Mouse (Mus musculus) heart, postnatal 36 days (tissue): ENCODE data around the gene 9530077C05Rik. TPM values are rescaled to one million over a fixed set of nuclear protein-coding genes. Genes with fewer than 3 reads are reported as not detected.
"Not testable (repeated sequence)": the region's sequence is repeated elsewhere in the genome, so short reads cannot be mapped to it uniquely, and the experiment has no call there.

Experiments
- DNase-seq, 2 experiments: peaks; one replicate each; pipeline ENCODE4 v3.0.0; 2021 to 2022
- intact Hi-C: fragments of 180-260 bp; cut with DNase I; formaldehyde crosslinking; loops from one replicate; pipeline ENCODE4 v1.15.1; 2025
- total RNA-seq, 2 experiments: library from RNA; stranded (reverse); gene quantifications; 2 replicates each; pipeline ENCODE4 v1.2.3; 2021

Gene 9530077C05Rik
- under 1 TPM; 0.47 to 0.57 TPM for total RNA-seq

DNA sequence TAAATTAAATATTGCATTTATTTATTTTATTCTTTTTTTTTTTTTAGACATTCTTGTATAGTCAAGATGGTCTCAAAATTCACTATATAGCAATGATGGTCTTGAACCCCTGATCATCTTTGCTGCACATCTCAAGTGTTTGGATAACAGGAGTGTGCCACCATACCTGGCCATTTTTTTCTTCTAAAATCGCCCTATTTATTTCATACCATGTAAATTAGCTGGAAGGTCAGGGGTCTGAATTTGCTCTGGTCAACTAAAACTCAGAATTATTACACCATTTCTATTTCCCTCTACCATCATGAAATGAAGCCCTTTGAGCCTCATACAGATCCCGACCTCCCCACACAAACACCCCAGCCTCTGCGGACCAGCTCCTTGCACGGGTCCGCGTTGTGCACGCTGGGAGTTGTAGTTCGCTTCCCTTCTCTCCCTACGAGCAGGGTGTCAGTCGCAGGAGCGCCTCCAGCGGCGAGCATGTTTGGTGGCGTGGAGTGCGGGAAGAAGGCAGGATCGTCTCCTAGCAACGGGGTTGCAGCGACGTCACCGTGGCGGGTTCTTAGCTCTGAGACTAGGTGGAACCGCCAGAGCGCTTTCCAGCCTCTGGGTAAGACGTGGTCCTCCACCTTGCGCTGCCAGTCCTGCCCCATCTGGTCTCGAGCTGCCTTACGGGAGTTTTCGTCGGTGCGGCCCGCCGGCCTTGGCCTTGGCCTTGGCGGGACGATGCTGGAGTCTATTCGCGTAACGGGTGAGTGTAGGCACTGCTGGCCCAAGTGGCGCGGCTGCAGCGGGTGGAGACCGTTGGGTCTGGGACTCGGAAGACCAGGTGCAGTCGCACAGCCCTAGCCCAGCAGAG is at the start of gene 9530077C05Rik:
Gene 9530077C05Rik, plus strand, starts transcription at position 512 of the 856 bp plus-strand sequence.
- intact Hi-C loops: loop anchor here (2.0 kb wide), 2 partner anchors 64 to 186 kb away; partner anchors contain the start of genes Bbs9 and Zfp809
- DNase-seq: peak; percentile 94 to 95

DNA sequence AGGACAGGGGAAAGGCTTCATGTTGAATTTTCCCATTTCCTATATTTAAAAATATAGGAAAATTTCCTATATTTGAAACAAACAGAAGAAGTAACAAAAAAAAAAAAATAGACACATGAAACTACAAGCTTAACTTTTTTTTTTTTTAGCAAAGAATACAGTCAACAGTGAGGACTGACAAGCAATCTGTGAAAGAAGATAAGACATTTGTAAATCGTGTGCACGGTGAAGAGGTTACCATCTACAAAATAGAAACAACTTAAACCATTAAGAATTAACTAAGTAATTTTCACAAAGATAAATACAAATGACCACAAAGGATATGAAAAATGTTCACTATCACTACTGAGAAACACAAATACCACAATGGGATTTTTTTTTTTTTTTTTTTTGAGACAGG is 45.1 kb upstream of the 9530077C05Rik start:
- intact Hi-C loops: no loop called here
- DNase-seq: no peak

DNA sequence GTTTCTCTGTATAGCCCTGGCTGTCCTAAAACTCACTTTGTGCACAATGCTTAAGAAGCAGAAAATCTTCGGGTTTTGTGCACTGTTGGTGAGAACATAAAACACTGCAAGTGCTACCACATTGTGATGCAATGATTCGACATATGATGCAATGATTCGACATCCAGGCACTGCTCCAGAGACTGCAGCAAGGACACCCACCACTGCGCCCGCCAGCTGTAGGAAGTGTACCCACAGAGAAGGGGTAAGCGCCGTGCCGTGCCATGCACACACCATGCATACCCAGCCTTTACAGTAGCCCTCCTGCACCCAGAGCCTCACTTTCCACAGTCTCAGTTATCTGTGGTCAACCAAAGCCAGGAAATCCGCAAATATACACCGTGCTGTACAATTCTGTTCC is 44.7 kb upstream of the 9530077C05Rik start:
- DNase-seq: peak in 1 of 2 experiments; percentile 7
- intact Hi-C loops: no loop called here

DNA sequence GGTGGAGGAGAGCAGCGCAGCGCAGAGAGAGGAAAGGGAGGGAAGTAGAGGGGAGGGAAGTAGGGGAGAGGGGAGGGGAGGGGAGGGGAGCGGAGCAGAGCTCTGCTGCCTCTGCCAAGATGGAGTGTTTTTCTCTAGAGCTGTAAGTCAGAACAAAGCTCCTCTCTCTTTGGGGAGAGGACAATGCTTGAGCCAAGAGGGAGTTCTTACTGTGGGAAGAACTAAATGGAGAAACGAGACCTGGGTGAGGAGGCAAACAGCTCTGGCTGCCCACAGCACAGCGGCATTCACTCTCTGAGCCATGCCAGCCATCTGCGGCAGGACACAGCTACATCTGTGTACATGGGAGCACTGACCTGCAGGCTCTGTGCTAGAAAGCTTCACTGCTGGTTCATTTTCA is 43.3 kb upstream of the 9530077C05Rik start:
- DNase-seq: peak in 1 of 2 experiments; percentile 18
- intact Hi-C loops: no loop called here

DNA sequence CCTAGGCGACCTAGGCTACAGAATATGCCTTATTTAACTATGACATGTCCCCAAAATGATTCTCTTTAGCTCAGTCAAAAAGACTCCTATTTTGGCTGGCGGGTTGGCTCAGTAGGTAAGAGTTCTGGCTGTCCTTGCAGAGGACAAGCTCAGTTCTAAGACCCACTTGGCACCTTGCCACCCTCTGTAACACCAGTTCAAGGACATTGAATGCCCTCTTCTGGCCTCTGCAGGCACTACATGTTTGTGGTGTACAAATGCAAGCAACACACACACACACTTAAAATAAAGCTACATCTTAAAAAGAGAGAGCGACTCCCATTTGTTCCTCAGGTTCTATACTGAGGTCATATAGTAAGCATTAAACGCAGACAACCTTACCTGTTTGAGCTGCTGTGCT is 38.6 kb upstream of the 9530077C05Rik start:
- intact Hi-C loops: no loop called here
- DNase-seq: no peak

DNA sequence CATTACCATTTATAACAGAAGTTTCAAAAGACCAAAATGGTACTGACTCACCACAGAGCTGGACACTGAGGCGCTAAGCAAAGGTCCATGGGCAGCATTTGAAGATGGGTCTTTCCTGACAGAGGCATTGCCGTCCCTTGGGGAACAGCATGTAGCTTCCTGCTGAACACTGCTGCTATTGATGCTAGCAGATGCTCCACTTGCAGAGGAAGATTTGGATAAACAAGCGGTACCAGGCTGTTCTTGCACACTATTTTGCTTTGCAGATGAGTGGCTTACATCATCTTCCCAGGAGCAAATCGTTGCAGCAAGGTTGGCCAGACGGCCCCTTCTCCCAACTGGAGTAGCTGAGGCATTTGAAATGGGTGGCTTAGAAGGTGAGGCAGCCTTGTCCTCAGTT is 35.2 kb upstream of the 9530077C05Rik start:
- no peak for DNase-seq
- intact Hi-C loops: no loop called here

DNA sequence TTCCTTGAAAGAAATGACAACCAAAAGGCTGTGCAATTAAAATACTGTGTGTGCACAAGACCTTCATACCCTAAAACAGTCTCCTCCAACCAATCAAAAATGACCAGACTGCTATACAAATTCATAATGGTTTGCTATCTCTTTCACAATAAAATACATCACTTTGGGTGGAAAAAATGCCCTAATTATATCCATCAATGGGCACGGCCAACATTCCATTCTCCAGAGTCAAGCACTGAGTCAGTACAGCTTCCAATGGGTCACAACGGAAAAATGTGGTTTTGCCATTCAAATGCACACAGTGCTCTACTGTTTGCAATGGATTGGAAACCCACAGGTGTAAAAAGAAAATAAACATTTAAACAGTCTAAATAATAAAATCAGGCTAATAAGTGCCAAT is 25.4 kb upstream of the 9530077C05Rik start:
- DNase-seq: no peak
- intact Hi-C loops: loop anchor here (5.0 kb wide), 2 partner anchors 59 to 154 kb away; no protein-coding TSS in a partner anchor

DNA sequence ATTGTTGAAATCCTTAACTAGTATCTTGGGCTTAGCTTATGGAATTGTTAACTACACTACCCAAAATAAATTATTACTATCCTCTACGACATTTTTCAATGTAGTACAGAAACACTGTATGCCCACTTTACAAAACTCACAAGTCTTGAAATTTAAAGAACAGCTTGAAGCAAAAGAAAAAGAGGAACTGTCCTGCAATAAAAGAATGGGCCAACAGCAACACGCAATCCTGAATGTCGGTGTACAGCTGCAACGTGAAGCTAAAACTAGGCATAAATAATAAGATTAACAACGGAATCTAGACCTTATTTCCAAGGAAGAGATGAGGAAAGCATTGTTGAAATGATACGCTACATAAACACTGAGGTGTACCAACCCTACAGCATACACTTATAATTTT is 23.4 kb upstream of the 9530077C05Rik start:
- intact Hi-C loops: loop anchor here (2.0 to 5.0 kb wide), 3 partner anchors 21 to 156 kb away; no protein-coding TSS in a partner anchor
- DNase-seq: no peak

DNA sequence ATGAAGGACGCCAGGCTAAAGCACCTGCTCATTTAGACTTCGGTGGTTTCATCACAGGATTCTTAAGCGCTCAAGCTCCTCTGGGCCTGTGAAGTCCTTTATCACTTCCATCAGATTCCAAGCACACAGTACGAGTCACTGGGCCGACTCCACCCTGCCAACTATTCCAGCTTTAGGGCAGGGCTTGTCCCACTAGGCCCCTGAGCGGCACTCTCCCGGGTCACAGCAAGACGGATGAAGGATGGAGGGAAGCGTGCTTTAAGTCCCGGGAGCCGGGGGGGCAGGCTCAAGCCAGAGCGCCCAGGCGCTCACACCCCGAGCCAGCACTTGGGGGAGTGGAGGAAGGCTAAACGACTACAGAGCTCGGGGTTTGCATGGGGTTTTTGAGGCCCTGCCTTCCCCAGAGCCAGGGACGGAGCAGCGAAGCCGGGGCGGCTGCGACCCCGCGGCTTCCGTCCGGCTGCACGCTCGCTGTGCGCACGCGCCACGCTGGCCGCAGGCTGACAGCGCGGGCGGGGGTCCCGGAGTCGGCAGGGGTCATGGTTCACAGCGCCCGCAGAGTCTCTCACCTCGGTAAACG is 22.8 kb upstream of the 9530077C05Rik start:
- intact Hi-C loops: loop anchor here (2.0 to 5.0 kb wide), 3 partner anchors 20 to 156 kb away; no protein-coding TSS in a partner anchor
- DNase-seq: peak; percentile 18 to 19

DNA sequence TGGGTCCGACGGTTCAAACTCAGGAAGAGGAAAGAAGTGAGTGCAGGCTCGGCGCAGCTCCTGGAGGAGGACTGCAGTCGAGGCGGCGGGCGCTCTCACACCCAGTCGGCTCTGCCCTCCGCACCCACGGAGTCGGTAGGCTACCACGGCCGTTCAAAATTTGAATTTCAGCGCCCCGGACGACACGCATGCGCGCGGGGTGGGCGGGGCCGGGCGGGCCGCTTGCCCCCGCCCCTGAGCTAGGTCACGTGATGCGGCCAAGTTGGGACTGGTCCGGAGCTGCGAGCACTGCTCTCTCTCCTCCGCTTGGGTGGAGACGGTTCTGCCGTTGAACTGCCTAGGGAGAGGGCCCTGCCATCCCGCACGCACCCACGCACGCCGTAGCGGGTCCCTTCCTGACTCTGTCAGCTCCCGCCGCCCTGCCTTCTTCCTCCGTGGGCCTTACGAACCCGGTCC is 22.3 kb upstream of the 9530077C05Rik start, which contains the start of gene Anln:
Gene Anln, minus strand, starts transcription at position 168 of the 456 bp plus-strand sequence.
- intact Hi-C loops: loop anchor here (2.0 to 5.0 kb wide), 3 partner anchors 20 to 157 kb away; no protein-coding TSS in a partner anchor

DNA sequence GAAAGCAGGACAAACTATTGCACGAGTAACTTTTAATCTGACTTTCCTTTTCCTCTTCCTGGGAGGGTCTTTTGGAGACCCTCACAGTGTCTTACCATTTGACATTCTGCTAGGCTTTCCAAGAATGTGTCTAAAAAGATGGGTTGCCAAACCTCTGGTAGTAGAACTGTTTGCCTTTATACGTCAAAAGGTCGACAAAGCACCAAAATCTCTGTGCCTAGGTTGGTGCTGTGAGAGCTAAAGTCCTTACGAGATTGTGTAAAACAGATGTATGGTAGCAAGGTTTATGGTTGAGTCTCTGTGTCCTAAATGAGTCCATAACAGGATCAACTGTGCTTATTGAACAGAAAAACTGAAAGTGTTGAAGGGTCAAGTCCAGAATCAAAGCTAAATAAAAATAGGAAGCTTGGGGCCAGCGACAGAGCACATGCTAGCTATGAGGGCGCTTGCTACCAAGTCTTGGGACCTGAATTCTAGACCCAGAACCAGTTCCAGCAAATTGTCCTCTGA is 21.5 kb upstream of the 9530077C05Rik start:
- peak in 1 of 2 experiments; percentile 14 for DNase-seq
- intact Hi-C loops: loop anchor here (2.0 to 10.0 kb wide), 5 partner anchors 19 to 315 kb away; partner anchors contain the start of genes Gm49318, Rp9 and Zfp653

More for the DNA sequence above, 22.3 kb upstream of the 9530077C05Rik start, which contains the start of gene Anln:
- peak; percentile 94 for DNase-seq

DNA sequence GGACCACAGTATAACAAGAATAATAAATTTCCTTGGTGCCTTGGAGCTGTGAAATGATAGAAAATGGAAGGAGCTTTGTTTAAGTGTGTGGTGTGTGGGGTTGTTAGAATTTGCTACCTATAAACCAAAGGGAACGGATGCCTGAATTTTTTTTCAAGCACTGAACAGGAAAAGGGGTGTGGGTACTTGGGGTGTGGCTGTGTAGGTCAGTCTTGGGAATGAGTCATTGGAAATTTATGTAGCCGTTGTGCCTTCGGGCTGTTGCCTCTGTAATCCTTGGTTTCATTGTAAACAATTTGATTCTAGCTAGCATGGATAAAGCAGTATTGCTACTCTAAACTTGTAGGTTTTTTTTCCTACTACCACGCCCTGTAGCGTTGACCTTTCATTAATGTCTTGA is 20.9 kb upstream of the 9530077C05Rik start:
- intact Hi-C loops: loop anchor here (5.0 to 10.0 kb wide), 2 partner anchors 77 to 316 kb away; partner anchors contain the start of genes Gm49318, Rp9 and Zfp653
- DNase-seq: no peak

DNA sequence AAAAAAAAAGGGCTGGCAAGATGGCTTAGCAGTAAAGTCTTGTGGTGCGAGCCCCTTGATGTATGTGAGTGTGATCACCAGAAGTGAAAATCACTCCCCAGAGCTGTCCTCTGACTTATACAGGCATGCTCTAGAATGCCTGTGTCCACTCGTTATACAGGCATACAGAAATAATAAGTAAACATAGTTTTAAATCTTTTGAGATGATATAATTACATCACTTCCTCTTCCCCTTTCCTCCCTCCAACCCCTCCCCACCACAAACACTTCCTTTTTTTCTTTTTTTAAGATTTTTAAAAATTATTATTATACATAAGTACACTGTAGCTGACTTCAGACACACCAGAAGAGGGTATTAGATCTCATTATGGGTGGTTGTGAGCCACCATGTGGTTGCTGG is 16.6 kb upstream of the 9530077C05Rik start:
- intact Hi-C loops: loop anchor here (5.0 to 10.0 kb wide), 2 partner anchors 73 to 320 kb away; partner anchors contain the start of genes Gm49318, Rp9 and Zfp653
- DNase-seq: no peak

DNA sequence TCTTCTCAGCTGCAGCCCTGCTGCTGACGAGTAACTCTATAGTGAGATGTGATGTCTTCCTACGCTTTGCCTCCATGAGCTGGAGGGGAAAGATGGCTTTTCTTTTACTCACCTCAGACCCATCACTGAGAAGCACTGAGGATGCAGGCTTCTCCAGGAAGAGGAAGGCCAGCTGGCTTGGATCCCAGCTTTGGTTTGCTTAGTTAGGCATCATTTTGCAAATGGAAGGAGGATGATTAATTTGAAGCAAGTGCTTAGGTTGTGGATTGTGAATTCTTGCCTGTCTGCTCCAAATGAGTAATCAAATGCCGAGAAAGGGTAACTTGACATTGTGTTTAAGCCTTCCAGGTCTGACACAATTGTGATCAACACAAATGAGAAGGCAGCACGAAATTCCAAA is 12.3 kb upstream of the 9530077C05Rik start:
- no peak for DNase-seq
- intact Hi-C loops: loop anchor here (10.0 kb wide), 1 partner anchor 324 kb away; the partner anchor contains the start of genes Gm49318 and Zfp653

DNA sequence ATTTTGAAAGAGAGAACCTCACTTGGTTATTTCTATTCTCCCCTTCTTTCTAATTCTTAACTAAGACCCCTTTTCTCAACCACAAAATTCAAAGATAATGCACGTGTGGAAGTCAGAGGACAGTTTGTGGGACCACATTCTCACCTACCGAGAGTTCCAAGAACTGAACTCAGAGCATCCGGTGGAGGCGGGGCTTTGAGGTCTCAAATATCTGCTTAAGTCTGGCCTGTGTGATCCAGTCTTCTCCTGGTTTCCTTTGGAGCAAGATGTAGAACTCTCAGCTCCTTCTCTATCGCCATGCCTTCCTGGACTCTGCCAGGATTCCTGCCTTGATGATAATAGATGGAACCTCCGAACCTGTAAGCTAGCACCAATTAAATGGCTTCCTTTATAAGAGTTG is 9.3 kb upstream of the 9530077C05Rik start:
- intact Hi-C loops: no loop called here
- DNase-seq: no peak

DNA sequence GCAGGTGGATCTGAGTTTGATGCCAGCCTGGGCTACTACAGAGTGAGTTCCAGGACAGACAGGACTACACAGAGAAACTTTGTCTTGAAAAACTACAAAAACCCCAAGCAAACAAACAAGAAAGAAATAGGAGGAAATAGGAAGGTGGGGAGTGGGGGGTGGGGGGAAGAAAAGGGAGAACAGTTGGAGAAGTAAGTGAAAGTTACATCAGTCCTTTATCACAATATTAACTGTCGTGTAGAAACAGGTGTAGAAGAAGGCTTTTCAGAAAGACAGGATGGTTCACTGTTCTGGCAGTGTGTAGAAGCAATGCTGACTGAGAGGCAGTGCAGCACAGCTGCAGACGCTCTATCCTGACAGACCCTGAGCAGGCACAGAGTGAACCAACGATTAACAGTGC is 8.3 kb upstream of the 9530077C05Rik start:
- intact Hi-C loops: no loop called here
- DNase-seq: no peak

DNA sequence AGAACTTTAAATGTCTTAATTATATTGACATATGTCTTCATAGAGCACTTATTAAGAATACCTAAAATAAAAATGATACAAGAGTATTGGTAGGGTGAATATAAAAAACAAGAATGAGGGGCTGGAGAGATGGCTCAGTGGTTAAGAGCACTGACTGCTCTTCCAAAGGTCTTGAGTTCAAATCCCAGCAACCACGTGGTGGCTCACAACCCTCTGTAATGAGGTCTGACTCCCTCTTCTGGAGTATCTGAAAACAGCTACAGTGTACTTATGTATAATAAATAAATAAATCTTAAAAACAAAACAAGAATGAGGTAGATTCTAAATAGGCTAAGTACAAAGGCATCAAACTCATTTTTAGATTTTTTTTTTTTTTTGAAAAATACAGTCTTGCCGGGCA is 7.8 kb upstream of the 9530077C05Rik start:
- intact Hi-C loops: not testable (repeated sequence)

DNA sequence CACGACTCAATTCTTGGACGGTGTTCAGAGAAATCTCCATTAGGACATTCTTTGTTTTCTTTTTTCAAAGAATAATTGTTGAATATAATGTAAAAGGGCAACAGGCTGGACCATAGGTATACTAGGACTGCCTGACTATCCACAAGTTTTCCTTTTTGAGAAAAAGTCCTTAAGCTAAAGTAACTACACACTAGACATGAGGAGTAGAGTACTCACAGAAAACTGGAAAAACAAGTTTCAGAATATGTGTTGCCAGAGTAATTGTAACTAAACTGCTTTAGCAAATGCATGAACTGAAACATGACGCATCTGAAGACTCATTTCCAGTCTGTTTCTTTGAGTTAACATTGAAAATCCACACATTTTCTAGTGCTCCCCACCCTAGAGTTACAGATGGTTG is 5.9 kb upstream of the 9530077C05Rik start:
- no peak for DNase-seq
- intact Hi-C loops: no loop called here

More for the DNA sequence above, 7.8 kb upstream of the 9530077C05Rik start:
- DNase-seq: not testable (repeated sequence)

DNA sequence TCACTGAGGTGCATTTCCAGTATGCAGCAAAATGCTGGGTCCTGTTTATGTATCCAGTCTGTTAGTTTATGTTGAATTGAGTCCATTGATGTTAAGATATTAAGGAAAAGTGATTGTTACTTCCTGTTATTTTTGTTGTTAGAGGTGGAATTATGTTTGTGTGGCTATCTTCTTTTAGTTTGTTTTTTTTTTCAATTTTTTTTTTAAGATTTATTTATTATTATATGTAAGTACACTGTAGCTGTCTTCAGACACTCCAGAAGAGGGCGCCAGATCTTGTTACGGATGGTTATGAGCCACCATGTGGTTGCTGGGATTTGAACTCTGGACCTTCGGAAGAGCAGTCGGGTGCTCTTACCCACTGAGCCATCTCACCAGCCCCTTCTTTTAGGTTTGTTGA is 3.7 kb upstream of the 9530077C05Rik start:
- DNase-seq: not testable (repeated sequence)
- intact Hi-C loops: loop anchor here (2.0 kb wide), 3 partner anchors 19 to 251 kb away; partner anchors contain the start of genes Anln and Pigyl

DNA sequence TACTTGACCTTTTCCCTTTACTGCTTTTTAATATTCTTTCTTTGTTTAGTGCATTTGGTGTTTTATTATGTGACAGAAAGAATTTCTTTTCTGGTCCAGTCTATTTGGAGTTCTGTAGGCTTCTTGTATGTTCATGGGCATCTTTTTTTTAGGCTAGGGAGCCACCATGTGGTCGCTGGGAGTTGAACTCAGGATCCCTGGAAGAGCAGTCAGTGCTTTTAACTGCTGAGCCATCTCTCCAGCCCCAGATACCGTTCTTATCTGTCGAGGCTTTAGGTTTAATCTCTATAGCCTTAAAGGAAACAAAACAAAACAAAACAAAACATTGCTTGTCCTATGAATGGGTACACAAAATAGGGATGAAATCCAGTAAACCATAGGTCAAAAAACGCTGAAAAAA is 3.0 kb upstream of the 9530077C05Rik start:
- intact Hi-C loops: loop anchor here (2.0 kb wide), 3 partner anchors 20 to 252 kb away; partner anchors contain the start of genes Anln and Pigyl

More for the DNA sequence above, 3.0 kb upstream of the 9530077C05Rik start:
- not testable (repeated sequence) for DNase-seq
